1 mouse cellular context compared by ENCODE assay signal in the genomic region with DNA sequence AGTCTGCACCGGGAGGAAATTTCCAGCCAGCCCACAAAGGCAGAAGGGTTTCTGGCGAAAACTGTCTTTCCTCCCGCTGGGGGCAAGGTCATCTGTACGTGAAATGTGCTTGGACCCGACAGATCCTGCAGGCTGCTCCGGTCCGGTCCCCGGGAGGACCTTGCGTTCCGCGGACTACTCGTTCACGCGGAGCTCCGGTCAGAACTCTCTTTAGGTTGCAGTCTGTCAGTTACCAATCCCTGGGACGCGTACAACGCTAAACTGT.
TF ChIP-seq lines count a peak whose summit lies in the region.

No protein-coding gene starts in this region.

TF ChIP-seq in MEL, 35 proteins besides CTCF, POLR2A, EP300 and RAD21:
- no peak for TF ChIP-seq ZC3H11A (IDR thresholded peaks at IDR 0.05; ENCODE audit: low read depth, low read length)
- no peak for TF ChIP-seq ZKSCAN1 (IDR thresholded peaks at IDR 0.05; ENCODE audit: low read depth, low read length)
- no peak for TF ChIP-seq NRF1 (IDR thresholded peaks at IDR 0.05; ENCODE audit: insufficient read depth, low read depth, low read length, poor library complexity, severe bottlenecking)
- TF ChIP-seq TBP (IDR thresholded peaks at IDR 0.05; ENCODE audit: low read depth, low read length), result no peak
- TF ChIP-seq KAT2A (conservative IDR thresholded peaks at IDR 0.05; ENCODE audit: low read depth, low read length), result no peak
- no peak for TF ChIP-seq MAZ (IDR thresholded peaks at IDR 0.05; ENCODE audit: low read depth, low read length)
- TF ChIP-seq GATA1 (IDR thresholded peaks at IDR 0.05; ENCODE audit: low read depth, low read length), result no peak
- no peak for TF ChIP-seq TAL1 (IDR thresholded peaks at IDR 0.05; ENCODE audit: low read length)
- TF ChIP-seq MXI1 (IDR thresholded peaks at IDR 0.05; ENCODE audit: low read depth, low read length), result no peak
- TF ChIP-seq ELF1 (IDR thresholded peaks at IDR 0.05; ENCODE audit: low read depth, low read length), result no peak
